In the genomic region with DNA sequence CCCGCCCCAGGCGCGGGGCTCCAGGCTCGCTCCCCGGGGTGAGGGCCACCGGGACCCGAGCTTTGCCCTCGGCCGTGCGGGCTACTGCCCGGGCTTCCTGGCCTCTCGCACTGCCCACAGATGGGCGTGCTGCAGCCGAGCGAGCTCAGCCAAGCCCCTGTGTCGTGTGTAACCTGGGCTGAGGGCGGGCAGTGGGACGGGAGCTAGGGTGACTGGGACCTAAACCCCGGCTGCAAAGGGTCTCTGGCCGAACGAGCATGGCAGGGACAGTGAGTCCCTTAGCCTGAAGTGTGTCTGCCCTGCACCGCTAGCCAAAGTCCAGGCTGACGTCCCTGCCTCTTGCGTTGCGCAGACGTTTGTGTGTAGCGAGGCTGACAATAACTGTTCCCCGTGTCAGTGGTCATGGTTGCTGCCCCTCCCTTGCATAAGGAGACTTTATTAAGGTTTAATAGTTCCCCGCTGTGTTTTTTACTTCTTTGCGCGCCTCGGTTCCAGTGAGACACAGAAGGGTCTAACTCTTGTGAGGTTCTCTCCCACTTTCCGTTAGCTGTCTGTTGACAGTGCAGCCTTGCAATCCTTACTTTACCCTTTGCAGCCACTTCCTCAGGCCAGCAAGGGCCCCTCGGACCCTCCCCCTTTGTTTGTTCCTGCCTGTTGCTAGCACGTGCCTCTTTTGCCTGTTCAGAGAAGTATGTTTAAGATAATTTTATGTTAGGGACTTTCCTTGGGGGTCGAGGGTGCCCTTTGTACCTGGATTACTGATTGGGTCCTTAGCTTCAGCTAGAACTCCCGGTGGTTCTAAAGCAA, we compare ENCODE assay signal across 8 mouse cellular contexts. TPM values are rescaled to one million over a fixed set of nuclear protein-coding genes. Genes with fewer than 3 reads are reported as not detected.
DNase-seq lines count a peak whose midpoint lies in the region; ATAC-seq and TF ChIP-seq lines count a peak whose summit lies in the region.

No protein-coding gene starts in this region.

- peak; percentile 79 for ATAC-seq in midbrain, embryonic 13.5 days

- peak overlapping the region; percentile 53 for H3K4me2 ChIP-seq in CH12.LX (ENCODE audit: insufficient read depth, low read depth, poor library complexity, severe bottlenecking)
- H3K4me2 ChIP-seq in midbrain, embryonic 13.5 days (replicated peaks): peak overlapping the region; percentile 88

- peak; percentile 9 for DNase-seq in heart, adult 8-10 months (ENCODE audit: low spot score)
- no peak for DNase-seq in heart, postnatal 4 days
- DNase-seq in CH12.LX (ENCODE audit: extremely low read depth): peak; percentile 28
- peak; percentile 28 to 74 for DNase-seq in kidney, postnatal 25 days
- DNase-seq in gastrocnemius, adult 18-20 months (ENCODE audit: low spot score): no peak
- DNase-seq in layer of hippocampus, postnatal 10 days (ENCODE audit: low spot score in 2 of 2): no peak

- no peak for TF ChIP-seq EP300 in CH12.LX (IDR thresholded peaks at IDR 0.05; ENCODE audit: low read length)

- H3K9me3 ChIP-seq in CH12.LX (replicated peaks; ENCODE audit: low read length): no peaks in the 10 kb centered on the region
- H3K9me3 ChIP-seq in erythroblast, embryonic 14.5 days (ENCODE audit: control insufficient read depth, low read length): no peaks in the 10 kb centered on the region
- H3K9me3 ChIP-seq in midbrain, embryonic 13.5 days: no peaks in the 10 kb centered on the region

- H3K27ac ChIP-seq in CH12.LX (ENCODE audit: insufficient read depth, low read depth): peak overlapping the region; percentile 62
- peak overlapping the region; percentile 84 for H3K27ac ChIP-seq in midbrain, embryonic 13.5 days

- peak; percentile 38; the same call in 1 of the 2 replicates for TF ChIP-seq POLR2A in CH12.LX (IDR thresholded peaks at IDR 0.05; ENCODE audit: low read depth, low read length)

- H3K27me3 ChIP-seq in CH12.LX (replicated peaks): no peaks in the 10 kb centered on the region
- peaks cover 18% of the 10 kb centered on the region for H3K27me3 ChIP-seq in erythroblast, embryonic 14.5 days (ENCODE audit: control insufficient read depth)
- H3K27me3 ChIP-seq in midbrain, embryonic 13.5 days: peaks cover 15% of the 10 kb centered on the region; the same call in 1 of the 2 replicates

- H3K4me1 ChIP-seq in CH12.LX (ENCODE audit: control insufficient read depth in 1 of 2, insufficient read depth in 2 of 2): peaks cover 5 to 28% of the 10 kb centered on the region in 2 experiments
- H3K4me1 ChIP-seq in erythroblast, embryonic 14.5 days (ENCODE audit: control insufficient read depth): peaks cover 37% of the 10 kb centered on the region
- H3K4me1 ChIP-seq in midbrain, embryonic 13.5 days (replicated peaks): peaks cover 22% of the 10 kb centered on the region

- peaks cover 26 to 50% of the 10 kb centered on the region in 2 experiments for H3K36me3 ChIP-seq in CH12.LX (replicated peaks in 1 of 2; ENCODE audit: control insufficient read depth in 1 of 2, insufficient read depth in 1 of 2, low read length in 1 of 2)
- H3K36me3 ChIP-seq in erythroblast, embryonic 14.5 days (ENCODE audit: control insufficient read depth): peaks cover 42% of the 10 kb centered on the region
- peaks cover 34% of the 10 kb centered on the region for H3K36me3 ChIP-seq in midbrain, embryonic 13.5 days

- 0% methylated on average over 37 of the region's 37 CpGs for WGBS in midbrain, embryonic 13.5 days

- no peaks in the 10 kb centered on the region for H3K79me2 ChIP-seq in CH12.LX (replicated peaks; ENCODE audit: control insufficient read depth, extremely low read depth, insufficient read depth, poor library complexity, severe bottlenecking)

- no peak for TF ChIP-seq CTCF in CH12.LX (conservative IDR thresholded peaks at IDR 0.05 in 1 of 2, IDR thresholded peaks at IDR 0.05 in 1 of 2; ENCODE audit: low read depth in 2 of 2, low read length in 2 of 2)

- dilution Hi-C loops in CH12.LX (cut with MboI; ENCODE audit: extremely low pct_ligation_motif_present, extremely low pct_unique_long_range_greater_than_20kb, low sequenced_read_pairs): no loop called here

- H3K4me3 ChIP-seq in CH12.LX (replicated peaks in 1 of 3; ENCODE audit: low read depth in 2 of 3, low read length in 2 of 3, poor library complexity in 1 of 3): peak overlapping the region; percentile 83 to 91 (median 83)
- H3K4me3 ChIP-seq in erythroblast, embryonic 14.5 days (replicated peaks): peak overlapping the region; percentile 99
- H3K4me3 ChIP-seq in midbrain, embryonic 13.5 days (replicated peaks): peak overlapping the region; percentile 82

- in situ Hi-C loops in CH12.LX (cut with MboI; ENCODE audit: low pct_ligation_motif_present, low pct_unique_long_range_greater_than_20kb, low sequenced_read_pairs): no loop called here

- no peak for TF ChIP-seq RAD21 in CH12.LX (IDR thresholded peaks at IDR 0.05; ENCODE audit: low read depth, low read length)

- peak overlapping the region; percentile 55 for H3K9ac ChIP-seq in CH12.LX (ENCODE audit: insufficient read depth, low read depth)
- peak overlapping the region; percentile 96 for H3K9ac ChIP-seq in midbrain, embryonic 13.5 days (replicated peaks)

TF ChIP-seq in CH12.LX, 34 proteins besides CTCF, POLR2A, EP300 and RAD21 (continues in another document):
- TF ChIP-seq ETS1 (conservative IDR thresholded peaks at IDR 0.05; ENCODE audit: low read depth, low read length) (peak; percentile 6; the same call in 1 of the 2 replicates), MEF2A (IDR thresholded peaks at IDR 0.05; ENCODE audit: borderline replicate concordance, low read depth, low read length) (no peak), GABPA (IDR thresholded peaks at IDR 0.05; ENCODE audit: insufficient replicate concordance, low read depth, low read length) (no peak), NELFE (IDR thresholded peaks at IDR 0.05; ENCODE audit: low read depth, low read length) (no peak), MAZ (IDR thresholded peaks at IDR 0.05; ENCODE audit: low read depth, low read length) (no peak), KAT2A (IDR thresholded peaks at IDR 0.05; ENCODE audit: insufficient replicate concordance, low read length) (no peak), SIN3A (IDR thresholded peaks at IDR 0.05; ENCODE audit: low read length) (peak; percentile 80), USF2 (conservative IDR thresholded peaks at IDR 0.05; ENCODE audit: low read depth, low read length) (no peak), MAX (IDR thresholded peaks at IDR 0.05; ENCODE audit: low read length) (no peak), TBP (conservative IDR thresholded peaks at IDR 0.05; ENCODE audit: low read depth, low read length) (no peak), JUND (conservative IDR thresholded peaks at IDR 0.05; ENCODE audit: low read depth, low read length) (no peak), MXI1 (IDR thresholded peaks at IDR 0.05; ENCODE audit: low read depth, low read length) (0 out of 2 replicates have a peak, but pooled peaks have one; percentile 24), ZKSCAN1 (IDR thresholded peaks at IDR 0.05; ENCODE audit: borderline replicate concordance, low read depth, low read length) (no peak), JUN (IDR thresholded peaks at IDR 0.05; ENCODE audit: insufficient read depth, low read depth, low read length) (no peak), TCF12 (IDR thresholded peaks at IDR 0.05; ENCODE audit: low read depth, low read length) (no peak), POLR2AphosphoS2 (IDR thresholded peaks at IDR 0.05; ENCODE audit: low read depth, low read length) (no peak), IRF4 (IDR thresholded peaks at IDR 0.05; ENCODE audit: low read depth, low read length) (no peak), HCFC1 (IDR thresholded peaks at IDR 0.05; ENCODE audit: low read depth, low read length) (no peak), MAFK (IDR thresholded peaks at IDR 0.05; ENCODE audit: insufficient replicate concordance, low read length) (no peak)

RNA-seq across cellular contexts. Expression of a gene that starts 0.6 kb away (rescaled TPM):
- 10 to 100 TPM; 13.1 to 19.2 (median 14.2) TPM for total RNA-seq in heart, adult 8-10 months (2022)
- total RNA-seq in heart, postnatal 4 days (2021): 10 to 100 TPM; 17.1 to 18.5 TPM
- total RNA-seq in CH12.LX (2012; rRNA removed): 41.8 and 42.3 TPM in 2 replicates
- 46.5 and 48.9 TPM in 2 replicates for total RNA-seq in CH12.LX (2014; rRNA removed)
- 26.2 and 26.8 TPM in 2 replicates for polyA plus RNA-seq in CH12.LX (2012; ENCODE audit: insufficient read length, low read depth)
- polyA plus RNA-seq in erythroblast, embryonic 14.5 days (2012): 30.6 and 35.2 TPM in 2 replicates
- polyA plus RNA-seq in midbrain, embryonic 13.5 days (2015; fragmentation: Nextera tagmentation; extraction: Ambion mirVana): 68.2 and 78.9 TPM in 2 replicates
- 10 to 100 TPM; 16.4 to 19.5 TPM for total RNA-seq in gastrocnemius, adult 18-20 months (2021)
- 10 to 100 TPM; 16.3 to 17.1 TPM for total RNA-seq in layer of hippocampus, postnatal 10 days (2021)

RNA-seq across cellular contexts. Expression of a gene that starts 17.3 kb away (rescaled TPM):
- total RNA-seq in heart, adult 8-10 months (2022): 1 to 10 TPM; 1.1 to 5.3 (median 2.0) TPM
- 1 to 10 TPM; 5.8 to 6.2 TPM for total RNA-seq in heart, postnatal 4 days (2021)
- 12.6 and 16.2 TPM in 2 replicates for total RNA-seq in CH12.LX (2012; rRNA removed)
- total RNA-seq in CH12.LX (2014; rRNA removed): 18.2 and 21.4 TPM in 2 replicates
- 10.7 and 11.9 TPM in 2 replicates for polyA plus RNA-seq in CH12.LX (2012; ENCODE audit: insufficient read length, low read depth)
- polyA plus RNA-seq in erythroblast, embryonic 14.5 days (2012): 0.75 and 2.1 TPM in 2 replicates
- 12.0 and 13.0 TPM in 2 replicates for polyA plus RNA-seq in midbrain, embryonic 13.5 days (2015; fragmentation: Nextera tagmentation; extraction: Ambion mirVana)
- total RNA-seq in gastrocnemius, adult 18-20 months (2021): under 1 TPM; 0.74 to 0.98 TPM
- 10 to 100 TPM; 12.0 to 14.6 TPM for total RNA-seq in layer of hippocampus, postnatal 10 days (2021)

RNA-seq across cellular contexts. Expression of a gene that starts 17.3 kb away (rescaled TPM):
- total RNA-seq in heart, adult 8-10 months (2022): 10 to 100 TPM; 29.4 to 34.6 (median 32.1) TPM
- total RNA-seq in heart, postnatal 4 days (2021): 10 to 100 TPM; 24.1 to 26.4 TPM
- total RNA-seq in CH12.LX (2012; rRNA removed) (7.0 and 8.7 TPM in 2 replicates), CH12.LX (2014; rRNA removed) (4.1 and 4.6 TPM in 2 replicates)
- polyA plus RNA-seq in CH12.LX (2012; ENCODE audit: insufficient read length, low read depth): 10.6 and 10.9 TPM in 2 replicates
- 1.2 and 1.3 TPM in 2 replicates for polyA plus RNA-seq in erythroblast, embryonic 14.5 days (2012)
- 18.0 and 20.4 TPM in 2 replicates for polyA plus RNA-seq in midbrain, embryonic 13.5 days (2015; fragmentation: Nextera tagmentation; extraction: Ambion mirVana)
- total RNA-seq in gastrocnemius, adult 18-20 months (2021): 10 to 100 TPM; 26.5 to 27.9 TPM
- 10 to 100 TPM; 26.9 to 27.6 TPM for total RNA-seq in layer of hippocampus, postnatal 10 days (2021)

RNA-seq across cellular contexts. Expression of a gene that starts 53.9 kb away (rescaled TPM):
- 10 to 100 TPM; 30.6 to 37.7 (median 32.4) TPM for total RNA-seq in heart, adult 8-10 months (2022)
- total RNA-seq in heart, postnatal 4 days (2021): 10 to 100 TPM; 45.8 to 46.7 TPM
- total RNA-seq in CH12.LX (2012; rRNA removed) (35.0 and 40.1 TPM in 2 replicates), CH12.LX (2014; rRNA removed) (16.3 and 16.7 TPM in 2 replicates)
- 96.6 and 98.0 TPM in 2 replicates for polyA plus RNA-seq in CH12.LX (2012; ENCODE audit: insufficient read length, low read depth)
- polyA plus RNA-seq in erythroblast, embryonic 14.5 days (2012): 10.4 and 11.2 TPM in 2 replicates
- 21.2 and 24.7 TPM in 2 replicates for polyA plus RNA-seq in midbrain, embryonic 13.5 days (2015; fragmentation: Nextera tagmentation; extraction: Ambion mirVana)
- total RNA-seq in gastrocnemius, adult 18-20 months (2021): 10 to 100 TPM; 26.3 to 27.8 TPM
- 10 to 100 TPM; 57.3 to 64.8 TPM for total RNA-seq in layer of hippocampus, postnatal 10 days (2021)

Comparison
In these comparisons a context has a peak if more than half of its experiments do, and no peak if none do; other contexts are left out.
1. DNase-seq: peak in heart, adult 8-10 months (single experiment), CH12.LX (single experiment) and kidney, postnatal 25 days (2 of 2); none in heart, postnatal 4 days (single experiment), gastrocnemius, adult 18-20 months (single experiment) and layer of hippocampus, postnatal 10 days (0 of 2).
2. Peak in every context shown above with its lines, with median percentiles within 50 percentile points of each other: H3K4me3 ChIP-seq.